Mouse (Mus musculus): ENCODE results near the gene Adamtsl1. TPM values are rescaled to one million over a fixed set of nuclear protein-coding genes. Genes with fewer than 3 reads are reported as not detected.

Gene Adamtsl1
- polyA plus RNA-seq, 1 experiment from 2014 or later: 1.1 TPM

DNA sequence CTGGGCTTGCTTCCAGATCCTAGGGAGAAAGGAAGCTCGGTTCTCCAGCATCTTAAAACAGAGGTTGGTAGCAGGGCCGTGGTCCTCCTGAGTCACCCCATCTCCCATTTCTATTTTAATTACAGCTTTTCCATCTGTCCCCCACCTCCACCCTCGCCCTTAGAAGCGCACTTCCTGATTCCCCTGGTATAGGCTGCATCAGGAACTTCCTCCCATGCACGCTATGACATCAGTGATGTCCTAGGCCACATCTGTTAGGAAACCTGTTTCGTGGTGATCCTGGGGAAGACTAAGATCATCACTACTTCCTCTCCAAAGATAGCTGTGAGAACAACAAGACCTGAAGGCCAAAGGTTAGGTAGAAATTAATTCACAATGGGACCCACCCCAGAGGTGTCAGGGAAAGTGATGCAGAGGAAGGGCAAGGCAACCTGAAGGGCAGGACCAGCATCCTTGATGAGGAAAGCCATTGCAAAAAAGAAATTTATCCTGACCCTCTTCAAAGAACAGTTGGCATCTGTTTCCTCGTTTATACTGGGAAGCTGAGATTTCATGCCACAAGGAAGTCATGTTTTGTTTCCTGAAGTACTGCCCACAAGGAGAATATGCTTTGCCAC lies 882.8 kb downstream of the Adamtsl1 start:
- no peak for DNase-seq (ENCODE audit: low spot score)

DNA sequence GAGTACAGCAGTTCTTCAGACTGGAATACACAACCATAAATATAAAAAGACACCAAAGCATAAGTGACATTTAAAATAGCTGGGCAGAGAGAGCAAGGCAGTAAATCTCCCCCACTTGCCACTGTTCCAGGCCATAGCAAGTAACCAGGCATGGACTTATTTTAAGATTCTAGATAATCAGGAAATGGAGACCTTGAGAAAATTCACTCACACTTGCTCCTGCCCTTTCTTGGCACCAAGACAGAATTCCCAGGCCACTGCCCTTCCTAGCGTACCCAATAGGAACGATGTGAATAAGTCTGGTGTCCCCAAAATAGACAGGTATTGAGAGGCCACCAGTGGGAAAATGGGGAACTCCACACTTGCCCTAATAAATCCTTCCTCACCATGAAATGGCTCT lies 883.5 kb downstream of the Adamtsl1 start:
- DNase-seq (ENCODE audit: low spot score): no peak

DNA sequence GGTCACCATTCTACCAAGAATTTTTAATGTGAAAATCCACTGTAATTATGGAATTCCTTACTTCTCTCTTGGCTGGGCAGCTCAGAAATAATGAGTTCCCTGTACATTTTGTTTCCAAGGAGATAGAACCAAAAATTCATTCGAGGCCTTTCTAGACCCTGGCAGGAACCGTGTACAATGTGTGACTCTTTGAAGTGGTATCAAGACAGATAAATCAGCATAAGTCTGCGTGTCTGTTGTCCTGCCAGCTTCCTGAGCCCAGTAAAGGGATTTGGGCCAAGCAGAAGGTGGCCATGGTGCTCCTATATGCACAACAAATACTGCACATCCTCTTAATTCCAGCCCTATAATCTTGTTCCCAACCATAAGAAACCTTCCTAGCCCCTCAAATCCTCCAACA lies 887.1 kb downstream of the Adamtsl1 start:
- DNase-seq (ENCODE audit: low spot score): no peak

DNA sequence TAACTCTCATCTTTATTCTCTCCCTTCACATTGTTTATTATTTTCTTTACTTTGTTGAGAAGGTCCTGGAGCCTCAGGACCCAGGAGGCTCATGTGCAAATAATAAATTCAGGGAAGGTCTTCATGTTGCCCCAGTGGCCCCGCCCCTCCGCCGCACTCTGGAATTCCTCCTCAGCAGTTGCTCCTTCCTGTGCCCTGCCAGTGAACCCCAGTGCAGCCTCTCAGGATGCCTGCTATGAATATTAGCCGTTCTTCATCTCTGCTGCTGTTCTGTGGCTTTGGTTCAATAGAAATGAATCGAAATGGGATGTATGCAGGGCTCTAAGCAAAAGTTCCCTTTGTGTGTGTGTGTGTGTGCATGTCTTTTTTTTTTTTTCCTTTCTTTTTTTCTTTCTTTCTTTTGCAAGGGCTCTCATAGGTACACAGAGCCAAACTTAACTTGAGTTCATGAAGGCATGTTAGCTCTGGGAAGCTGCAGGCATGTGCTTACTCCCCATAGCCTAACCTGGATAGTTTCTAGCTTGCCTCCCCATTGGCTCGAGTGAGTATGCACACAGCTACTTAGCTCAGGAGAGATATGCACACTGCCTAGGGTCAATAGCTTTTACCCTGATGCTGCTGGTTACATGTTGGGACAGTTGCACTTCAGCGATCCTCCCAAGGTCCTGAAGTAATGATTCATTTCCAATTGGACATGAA lies 892.7 kb downstream of the Adamtsl1 start:
- DNase-seq (ENCODE audit: low spot score): no peak

DNA sequence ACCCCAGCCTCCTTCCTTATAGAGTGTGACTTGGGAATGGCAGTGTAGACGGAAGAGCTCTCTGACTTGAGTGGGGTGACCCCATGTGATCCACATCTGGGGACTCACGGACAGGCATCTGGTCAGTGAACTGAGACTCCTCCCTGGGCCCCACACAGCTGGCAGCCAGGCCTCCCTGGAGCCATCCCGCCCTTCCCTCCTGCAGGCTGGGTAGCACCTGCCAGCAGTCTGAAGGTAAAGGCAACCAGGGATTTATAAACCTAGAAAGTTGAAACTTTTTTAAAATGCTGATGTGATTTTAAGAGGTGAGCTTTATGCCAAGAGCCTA lies 893.2 kb downstream of the Adamtsl1 start:
- no peak for DNase-seq (ENCODE audit: low spot score)

DNA sequence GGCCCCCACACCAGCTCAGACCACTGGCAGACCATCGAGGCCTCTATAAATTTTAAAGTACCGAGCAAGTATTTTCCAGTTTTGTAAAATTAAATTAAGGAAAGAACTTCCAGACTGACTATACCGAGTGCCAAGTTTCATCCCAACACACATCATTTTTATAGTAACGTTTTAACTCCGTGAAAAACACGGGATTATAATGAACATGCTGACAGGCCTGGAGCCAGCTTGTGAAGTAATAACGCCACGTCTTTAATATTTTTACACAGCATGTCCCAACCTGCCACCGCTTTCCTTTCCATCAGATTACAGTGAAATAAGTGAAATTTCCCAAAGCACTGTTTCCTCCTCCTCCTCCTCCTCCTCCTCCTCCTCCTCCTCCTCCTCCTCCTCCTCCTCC lies 894.4 kb downstream of the Adamtsl1 start:
- no peak for DNase-seq (ENCODE audit: low spot score)

DNA sequence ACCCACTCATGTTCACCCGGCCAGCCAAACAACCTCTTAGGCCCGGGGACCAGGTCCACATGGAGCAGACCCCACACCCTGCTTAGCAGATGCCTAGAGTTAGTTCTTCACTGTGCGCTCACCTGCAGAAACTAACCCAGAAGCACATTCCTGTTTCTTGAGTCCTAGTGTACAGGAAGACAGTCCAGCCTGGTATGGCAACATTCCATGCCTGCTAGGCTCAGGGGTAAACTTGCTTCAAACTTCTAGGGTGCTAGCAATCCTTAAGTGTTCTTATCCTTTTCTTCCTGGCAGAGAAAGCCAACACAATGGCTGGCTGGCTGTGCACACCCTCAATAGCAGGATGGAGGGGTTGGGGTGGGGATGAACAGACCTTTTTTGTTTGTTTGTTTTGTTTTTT lies 897.0 kb downstream of the Adamtsl1 start:
- DNase-seq (ENCODE audit: low spot score): no peak

DNA sequence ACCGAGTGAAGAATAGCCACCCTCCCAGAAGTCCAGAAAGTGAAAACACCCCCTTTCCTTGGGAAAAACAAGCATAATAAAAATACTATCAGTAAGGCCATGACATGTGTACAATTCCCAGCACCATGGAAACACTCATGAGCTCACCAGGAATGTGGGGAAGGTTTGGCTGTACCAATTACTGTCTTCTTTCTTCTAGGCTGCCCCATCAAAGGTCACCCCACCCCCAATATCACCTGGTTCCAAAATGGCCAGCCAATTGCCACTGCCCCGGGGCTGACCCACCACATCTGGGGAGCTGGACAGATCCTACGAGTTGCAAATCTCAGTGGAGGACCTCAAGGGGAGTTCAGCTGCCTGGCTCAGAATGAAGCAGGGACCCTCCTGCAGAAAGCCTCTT lies 899.4 kb downstream of the Adamtsl1 start:
- no peak for DNase-seq (ENCODE audit: low spot score)

DNA sequence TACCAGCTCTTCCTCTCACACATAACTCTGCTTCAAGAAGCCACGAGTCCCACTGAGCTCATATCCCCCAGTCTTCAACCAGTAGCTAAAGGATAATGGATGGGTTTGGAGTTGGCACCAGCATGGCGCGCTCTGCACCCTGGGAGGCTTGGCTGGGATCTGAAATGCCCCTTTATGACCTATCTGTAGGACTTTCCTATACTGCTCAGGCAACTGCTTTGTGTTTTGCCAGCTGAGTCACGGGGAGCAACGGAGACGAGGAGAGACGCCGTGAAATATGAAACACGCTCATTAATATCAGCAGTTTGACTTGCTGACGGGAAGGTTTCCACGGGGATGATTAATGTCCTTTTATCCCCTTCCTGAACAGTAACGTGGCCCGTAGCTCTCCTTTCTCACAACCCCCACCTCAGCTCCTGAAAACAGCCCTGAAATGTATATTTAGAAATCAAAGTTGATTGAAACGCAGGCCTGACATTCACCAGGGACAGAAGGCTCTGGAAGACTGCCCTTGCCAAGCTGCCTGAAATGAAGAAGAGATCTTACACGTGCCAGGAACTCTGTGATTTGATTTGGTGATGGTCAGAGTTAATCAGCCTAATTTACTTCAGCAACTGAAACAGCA lies 902.5 kb downstream of the Adamtsl1 start:
- DNase-seq (ENCODE audit: low spot score): no peak

DNA sequence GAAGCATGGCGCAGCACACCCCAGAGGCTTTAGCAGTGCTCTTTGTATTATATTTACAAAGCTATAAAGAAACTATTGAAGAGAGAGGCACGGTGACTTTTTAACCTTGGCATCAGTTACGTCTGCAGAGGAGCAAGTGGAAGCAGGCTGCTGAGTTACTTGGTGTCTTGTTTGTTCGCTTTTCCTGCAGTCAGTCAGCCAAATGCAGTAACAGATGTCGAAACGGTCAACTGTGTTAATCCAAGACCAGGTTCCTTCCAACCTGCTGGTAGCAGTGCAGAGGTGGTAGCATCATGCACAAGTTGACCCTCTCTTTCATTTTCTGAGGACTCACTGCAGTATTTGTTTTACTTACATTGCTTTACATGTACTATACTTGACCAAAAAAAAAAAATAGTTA lies 908.6 kb downstream of the Adamtsl1 start:
- DNase-seq (ENCODE audit: low spot score): no peak

DNA sequence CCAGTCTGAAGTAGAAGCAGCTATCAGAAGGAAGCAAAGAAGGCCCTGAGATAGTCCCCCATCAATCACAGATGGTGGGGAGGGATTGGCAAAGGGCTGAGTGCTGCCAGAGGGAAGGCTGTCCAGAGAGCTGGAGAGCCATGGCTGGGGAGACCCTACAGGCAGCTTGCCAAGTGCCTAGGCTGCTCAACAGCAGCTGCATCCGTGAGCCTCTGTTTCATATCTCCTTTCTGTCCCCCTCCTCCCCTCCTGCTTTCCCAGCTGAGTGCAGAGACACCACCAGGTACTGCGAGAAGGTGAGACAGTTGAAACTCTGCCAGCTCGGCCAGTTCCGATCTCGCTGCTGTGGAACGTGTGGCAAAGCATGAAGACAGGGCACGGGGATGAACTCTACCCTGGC lies 911.6 kb downstream of the Adamtsl1 start:
- no peak for DNase-seq (ENCODE audit: low spot score)

DNA sequence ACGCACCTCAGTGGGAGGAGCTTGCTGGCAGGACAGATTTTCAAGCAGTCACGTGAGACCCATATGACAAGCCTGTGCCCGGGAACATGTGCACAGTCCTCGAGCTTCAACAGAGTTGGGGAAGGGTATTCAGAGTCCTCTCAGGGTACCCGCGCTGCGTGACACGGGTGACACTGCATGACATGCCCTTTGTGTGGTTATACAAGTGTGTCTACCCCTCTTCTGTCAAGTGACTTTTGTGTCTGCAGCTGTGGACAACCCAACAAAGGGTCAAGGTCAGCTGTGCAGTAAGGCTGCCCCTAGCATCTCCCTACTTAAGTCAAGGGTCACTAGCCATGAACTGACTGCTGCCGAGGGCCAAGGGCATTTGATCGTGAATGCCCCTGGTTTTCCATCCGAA lies 912.6 kb downstream of the Adamtsl1 start:
- no peak for DNase-seq (ENCODE audit: low spot score)

DNA sequence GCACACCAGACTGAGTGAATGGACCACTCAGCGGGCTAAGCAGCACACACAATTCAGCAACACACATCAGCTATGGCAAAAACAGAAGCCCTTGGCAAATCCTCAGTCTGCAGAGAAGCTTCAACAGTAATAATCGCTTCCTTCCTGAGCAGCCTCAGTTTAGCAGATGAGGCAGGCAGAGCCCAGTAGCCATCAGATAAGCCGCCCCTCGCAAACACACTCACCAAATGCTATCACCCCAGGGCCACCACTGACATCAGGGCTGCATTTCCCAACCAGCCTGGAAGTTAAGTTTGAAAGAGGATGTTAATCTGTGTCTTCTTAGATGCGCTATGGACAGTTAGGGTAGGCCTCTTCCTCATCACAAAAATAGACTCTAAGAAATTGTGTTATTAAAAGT lies 913.3 kb downstream of the Adamtsl1 start:
- no peak for DNase-seq (ENCODE audit: low spot score)

DNA sequence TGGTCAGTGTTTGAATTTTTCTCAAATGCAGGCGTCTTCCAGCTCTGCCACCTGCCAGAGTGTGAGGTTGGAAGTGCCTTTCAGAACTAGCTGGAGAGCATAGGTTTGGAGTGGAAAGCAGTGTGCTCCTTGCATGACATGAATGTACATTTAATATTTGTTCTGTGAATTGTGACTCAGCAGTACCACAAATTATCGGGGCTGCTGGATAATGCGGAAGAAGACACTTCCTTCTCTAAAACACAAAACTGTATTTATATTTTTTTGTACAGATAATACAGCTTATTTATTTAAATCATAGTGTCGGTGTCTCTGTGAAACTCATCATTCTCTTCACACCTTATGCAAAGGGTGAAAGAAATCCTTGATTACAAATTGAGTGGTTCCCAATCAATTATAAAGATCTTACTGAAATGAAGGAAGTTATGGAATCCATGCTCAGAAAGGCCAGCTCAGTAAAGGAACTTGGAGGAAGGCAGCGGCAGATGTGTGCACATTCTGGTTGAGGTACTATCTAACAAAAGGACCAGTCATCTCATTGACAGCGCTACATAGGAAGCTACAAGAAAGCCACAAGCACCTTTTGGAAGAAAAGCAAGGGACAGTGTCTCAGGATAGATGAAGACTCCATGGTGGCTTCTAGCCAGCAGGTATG lies 914.2 kb downstream of the Adamtsl1 start:
- DNase-seq (ENCODE audit: low spot score): no peak

DNA sequence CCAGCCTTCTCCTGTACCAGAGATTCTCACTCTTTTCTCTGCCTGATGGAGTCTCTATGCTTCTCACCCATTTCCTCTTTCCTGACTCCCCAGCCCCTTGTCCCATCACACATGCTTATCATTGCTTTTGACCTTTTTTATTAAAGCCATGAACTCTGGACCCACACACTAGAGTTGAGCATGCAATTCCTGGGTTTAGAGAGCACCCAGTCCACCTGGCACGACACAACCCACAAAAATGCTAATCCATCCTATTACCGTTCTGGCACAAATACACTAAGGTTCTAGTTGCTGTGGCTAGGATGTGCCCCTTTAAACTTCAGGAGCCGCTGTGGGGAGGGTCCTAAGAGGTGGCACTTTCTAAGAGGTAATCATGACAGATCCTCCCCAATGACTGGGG lies 921.7 kb downstream of the Adamtsl1 start:
- DNase-seq (ENCODE audit: low spot score): no peak

DNA sequence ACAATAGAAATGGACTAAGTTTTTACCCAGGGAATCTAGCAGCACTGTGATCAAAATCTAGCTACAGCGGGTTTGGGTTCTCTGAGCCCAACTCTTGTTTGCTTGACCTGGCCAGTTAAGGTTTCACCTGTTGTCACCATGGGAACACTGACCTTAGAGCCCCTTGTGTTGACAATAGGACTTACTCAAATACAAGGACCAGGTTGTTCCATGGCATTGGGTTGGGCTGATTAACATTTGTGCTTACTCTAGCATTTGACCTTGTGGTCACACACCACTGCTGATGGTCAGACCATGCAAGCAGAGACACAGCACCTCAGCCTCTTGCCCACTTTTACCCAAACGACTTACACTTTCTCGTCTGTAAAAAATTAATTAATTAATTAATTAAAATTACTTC lies 922.4 kb downstream of the Adamtsl1 start:
- DNase-seq (ENCODE audit: low spot score): no peak

DNA sequence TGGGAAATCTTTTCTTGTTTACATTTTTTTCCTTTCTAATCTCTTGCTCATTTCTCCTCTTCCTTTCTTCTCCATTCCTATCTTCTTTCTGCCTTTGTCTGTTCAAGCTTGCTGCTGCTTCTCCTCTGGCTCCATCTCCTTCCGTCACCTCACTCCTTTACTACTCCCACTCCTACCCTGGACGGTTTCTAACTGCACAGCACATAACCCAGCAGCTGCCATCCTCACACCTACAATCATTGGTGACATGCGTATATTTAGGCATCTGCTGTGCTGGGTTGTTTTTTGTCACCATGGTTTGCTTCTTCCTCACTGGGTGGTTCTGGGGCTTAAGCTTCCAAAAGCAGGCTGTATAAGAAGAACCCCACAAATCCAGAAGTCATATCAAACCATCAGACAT lies 936.5 kb downstream of the Adamtsl1 start:
- no peak for DNase-seq (ENCODE audit: low spot score)

DNA sequence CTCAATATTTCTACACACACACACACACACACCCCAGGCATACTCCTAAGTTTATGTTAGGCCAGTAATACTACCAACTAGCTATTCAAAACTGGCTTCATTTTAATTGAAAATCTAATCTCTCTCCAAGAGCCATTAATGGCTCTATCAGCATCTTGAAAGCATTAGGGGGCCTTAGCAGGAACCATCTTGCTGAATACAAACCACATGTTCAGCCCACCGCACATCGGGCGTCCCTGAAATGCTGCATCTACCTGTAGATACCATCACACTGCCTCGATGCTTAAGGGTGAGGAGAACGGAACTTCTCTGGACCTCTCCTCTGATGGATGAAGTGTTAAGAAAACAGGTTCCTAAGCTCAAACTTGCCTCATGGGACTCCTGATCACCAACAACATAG lies 950.8 kb downstream of the Adamtsl1 start:
- no peak for DNase-seq (ENCODE audit: low spot score)

All from thymus, postnatal 0 days (tissue).